Mouse (Mus musculus) B cell, adult 67 days (primary cell): ENCODE measurements around the gene Rfxap. TPM values are rescaled to one million over a fixed set of nuclear protein-coding genes. Genes with fewer than 3 reads are reported as not detected.

Source experiments
- total RNA-seq, 2 experiments: library from RNA; stranded (reverse); gene quantifications; 4 replicates each; pipeline ENCODE4 v1.2.4; 2023

Rfxap gene
- total RNA-seq = 10 to 100 TPM; 31.4 to 37.6 TPM

DNA sequence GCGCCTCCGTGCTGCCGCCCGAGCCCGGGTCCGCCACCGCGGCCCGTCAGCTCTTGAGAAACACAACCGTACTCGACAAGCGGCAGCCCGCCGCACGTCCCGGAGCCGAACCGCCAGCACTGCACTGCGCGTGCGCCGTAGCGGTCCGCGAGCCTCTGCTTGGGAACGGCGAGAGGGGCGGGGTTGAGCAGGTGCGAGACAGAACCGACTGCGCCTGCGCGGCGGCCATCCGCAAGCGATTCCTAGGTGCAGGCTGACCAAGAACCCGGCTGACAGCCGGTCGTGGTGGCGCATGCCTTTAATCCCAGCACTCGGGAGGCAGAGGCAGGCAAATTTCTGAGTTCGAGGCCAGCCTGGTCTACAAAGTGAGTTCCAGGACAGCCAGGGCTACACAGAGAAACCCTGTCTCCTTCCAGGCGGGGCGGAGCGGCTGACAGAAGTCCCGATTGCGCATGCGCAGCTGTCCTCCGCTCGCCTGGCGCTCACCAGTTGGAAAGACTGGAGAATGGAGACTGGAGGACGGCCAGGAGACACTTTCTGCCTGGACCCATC lies at the start of gene Rfxap:
TSS of gene Rfxap (minus strand) at position 126 of the 552 bp plus-strand sequence.

DNA sequence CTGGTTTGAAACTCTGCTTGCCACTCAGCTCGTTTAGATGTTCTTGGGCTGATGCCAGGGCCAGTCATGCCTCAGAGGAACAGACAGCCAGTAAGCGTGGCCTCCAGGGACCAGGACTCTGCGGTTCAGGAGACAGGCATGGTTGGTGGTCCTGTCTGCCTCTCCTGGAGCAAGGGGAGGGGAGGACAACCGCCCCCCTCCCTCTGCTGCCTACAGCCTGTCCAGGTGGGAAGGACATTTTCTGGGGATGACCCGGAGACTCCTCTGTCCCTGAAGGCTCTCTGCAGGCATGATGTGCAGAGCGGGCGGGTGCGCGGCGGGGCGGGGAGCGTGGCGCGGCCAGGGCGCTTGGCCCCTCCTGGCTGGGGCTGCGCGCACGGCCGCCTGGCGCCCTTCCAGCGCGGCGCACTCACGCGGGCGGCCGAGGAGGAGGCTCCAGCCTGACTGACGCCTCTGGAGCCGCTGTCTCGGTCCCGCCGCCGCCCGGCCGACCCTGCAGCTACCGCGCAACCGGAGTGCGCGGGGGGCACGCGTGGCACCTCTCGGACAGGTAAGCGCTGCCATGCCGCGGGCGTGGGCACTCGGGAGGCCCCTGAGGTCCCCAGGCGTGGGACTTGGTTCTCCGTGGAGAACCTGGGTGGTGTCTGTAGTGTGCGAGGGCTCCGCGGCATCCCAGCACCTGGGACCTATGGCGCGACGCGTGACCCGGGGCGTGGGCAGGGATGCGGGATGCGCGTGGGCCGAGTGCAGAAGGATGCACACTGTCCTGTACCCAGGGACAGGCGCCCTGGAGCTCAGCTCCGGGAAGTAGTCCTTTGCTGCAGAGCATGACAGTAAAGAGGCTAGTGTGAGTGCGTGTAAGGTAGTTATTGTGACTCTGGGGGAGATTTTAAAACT lies 52.2 kb downstream of the Rfxap start, which contains the start of gene Smad9:
TSS of gene Smad9 (plus strand) at position 438 of the 897 bp plus-strand sequence.

Other genes starting within 250 kb of the Rfxap start
- 100 to 1,000 TPM; 167 to 193 TPM for gene Supt20, start 115.0 kb downstream of the Rfxap start, total RNA-seq
- not detected for gene Gm21958, start 93.4 kb downstream of the Rfxap start, total RNA-seq
- gene Exosc8, start 72.4 kb downstream of the Rfxap start, total RNA-seq = 10 to 100 TPM; 81.3 to 93.0 TPM
- gene Alg5, start 72.3 kb downstream of the Rfxap start, total RNA-seq = 10 to 100 TPM; 24.0 to 29.7 TPM
- not detected for gene Smad9, start 52.2 kb downstream of the Rfxap start, total RNA-seq
- not detected for gene Sertm1, start 108.1 kb upstream of the Rfxap start, total RNA-seq
- gene Ccna1, start 247.7 kb upstream of the Rfxap start, total RNA-seq = not detected